Mouse (Mus musculus) testis, adult 2 months (tissue): Measurements from ENCODE around the gene Trnp1.

Source experiments
- CTCF ChIP-seq: fragments of 200-500 bp; IDR thresholded peaks from 2 replicates; pipeline ENCODE4 v1.5.1; 2012; ENCODE audit warnings: low read depth, mild to moderate bottlenecking, inconsistent platforms, low read length, moderate library complexity; ENCODE audit not compliant: control insufficient read depth, insufficient read depth, insufficient replicate concordance
- POLR2A ChIP-seq: fragments of 200-500 bp; IDR thresholded peaks from 2 replicates; pipeline ENCODE4 v1.6.1; 2012; ENCODE audit warnings: low read depth, mild to moderate bottlenecking, inconsistent platforms, low read length, moderate library complexity; ENCODE audit not compliant: control insufficient read depth

DNA sequence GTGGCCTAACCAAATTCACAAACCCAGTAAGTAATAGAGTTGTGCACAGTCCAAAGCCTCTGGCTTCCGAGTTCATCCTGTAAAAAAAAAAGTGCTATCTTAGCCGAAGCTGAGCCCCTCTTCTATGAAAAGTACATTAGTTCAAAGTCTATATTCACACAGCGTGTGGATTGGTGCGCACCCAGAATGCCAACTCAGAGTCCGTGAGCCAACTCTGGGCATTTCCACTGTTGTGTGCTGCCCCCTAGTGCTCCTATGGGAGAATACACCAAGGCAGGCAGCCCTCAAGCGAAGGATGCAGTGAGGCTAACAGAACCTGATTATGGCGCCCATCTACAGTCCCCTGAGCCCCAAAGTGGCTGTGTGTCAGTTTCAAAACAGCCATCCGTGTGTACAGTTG, 14.6 kb upstream of the Trnp1 start:
- peak; percentile 96 for TF ChIP-seq CTCF
- no peak for TF ChIP-seq POLR2A
